Mouse (Mus musculus) cerebellum, adult 8-10 months (tissue): Measurements from ENCODE around the gene Hirip3.

ENCODE experiments used
- DNase-seq: peaks from one replicate; pipeline ENCODE4 v3.0.0; 2022

Gene Hirip3

GRCm38 (mm10) chr7:126861429-126862130, at the start of gene Hirip3:
TSS of gene Hirip3 (plus strand) at chr7:126861972.
- peak; percentile 94 for DNase-seq

GRCm38 (mm10) chr7:126815726-126816222, 46.0 kb upstream of the Hirip3 start:
- no peak for DNase-seq

- DNase-seq, result no peak
Measured at GRCm38 (mm10) chr7:126816494-126816893, 45.3 kb upstream of the Hirip3 start.

GRCm38 (mm10) chr7:126817595-126817994, 44.2 kb upstream of the Hirip3 start:
- DNase-seq, result no peak

GRCm38 (mm10) chr7:126818818-126819217, 43.0 kb upstream of the Hirip3 start:
- no peak for DNase-seq

- peak; percentile 92 for DNase-seq
Measured at GRCm38 (mm10) chr7:126821835-126822511, 39.8 kb upstream of the Hirip3 start.

- peak; percentile 53 for DNase-seq
Measured at GRCm38 (mm10) chr7:126822741-126823140, 39.0 kb upstream of the Hirip3 start.

- peak; percentile 54 for DNase-seq
Measured at GRCm38 (mm10) chr7:126823202-126823711, 38.5 kb upstream of the Hirip3 start.

GRCm38 (mm10) chr7:126823940-126824339, 37.8 kb upstream of the Hirip3 start:
- DNase-seq, result no peak

- DNase-seq, result no peak
Measured at GRCm38 (mm10) chr7:126825403-126825802, 36.4 kb upstream of the Hirip3 start.

GRCm38 (mm10) chr7:126825952-126826351, 35.8 kb upstream of the Hirip3 start:
- no peak for DNase-seq

GRCm38 (mm10) chr7:126831539-126831938, 30.2 kb upstream of the Hirip3 start, which contains the start of gene 4930451I11Rik:
TSS of gene 4930451I11Rik (minus strand) at chr7:126831639.
- DNase-seq, result no peak

GRCm38 (mm10) chr7:126832036-126832598, 29.7 kb upstream of the Hirip3 start:
- DNase-seq, result peak; percentile 85

- DNase-seq, result no peak
Measured at GRCm38 (mm10) chr7:126833294-126833693, 28.5 kb upstream of the Hirip3 start.

- DNase-seq, result no peak
Measured at GRCm38 (mm10) chr7:126843276-126843675, 18.5 kb upstream of the Hirip3 start.

- no peak for DNase-seq
Measured at GRCm38 (mm10) chr7:126845516-126845915, 16.3 kb upstream of the Hirip3 start.

- DNase-seq, result no peak
Measured at GRCm38 (mm10) chr7:126847116-126847420, 14.7 kb upstream of the Hirip3 start, which contains the start of gene Doc2a. TSS of gene Doc2a (plus strand) at chr7:126847416.

- DNase-seq, result no peak
Measured at GRCm38 (mm10) chr7:126847421-126848398, 14.1 kb upstream of the Hirip3 start.

- no peak for DNase-seq
Measured at GRCm38 (mm10) chr7:126848794-126849193, 13.0 kb upstream of the Hirip3 start.

- no peak for DNase-seq
Measured at GRCm38 (mm10) chr7:126850161-126850560, 11.6 kb upstream of the Hirip3 start.

GRCm38 (mm10) chr7:126851192-126851591, 10.6 kb upstream of the Hirip3 start:
- DNase-seq, result no peak

- DNase-seq, result no peak
Measured at GRCm38 (mm10) chr7:126853454-126853853, 8.3 kb upstream of the Hirip3 start.
